ENCODE assay signal across 21 mouse cellular contexts in genomic region chr3:137994196-137994595, GRCm38 (mm10). TPM values are rescaled to one million over a fixed set of nuclear protein-coding genes. Genes with fewer than 3 reads are reported as not detected.
DNase-seq lines count a peak whose midpoint lies in the region; ATAC-seq and TF ChIP-seq lines count a peak whose summit lies in the region.
"Had no signal": no experiment of that assay in that cellular context is flagged by ENCODE, and none has a peak within 500 bp of the region (broad histone marks: within the 10 kb centered on the region; RNA-seq: fewer than 3 reads in every experiment).

No protein-coding gene starts in this region.

- H3K27ac ChIP-seq in heart, embryonic 10.5 days, result peak overlapping the region; percentile 56; the same call in 1 of the 2 replicates
- peak overlapping the region in 1 of 2 experiments; percentile 45; a peak in 1 of 4 replicates for H3K27ac ChIP-seq in heart, embryonic 14.5 days (replicated peaks in 1 of 2; ENCODE audit: control insufficient read depth in 1 of 2, insufficient read depth in 1 of 2, low read depth in 2 of 2, low read length in 2 of 2)
- H3K27ac ChIP-seq in heart, embryonic 11.5 days (ENCODE audit: low read depth, low read length), result no peak overlapping the region
- H3K27ac ChIP-seq in lung, embryonic 14.5 days (ENCODE audit: low read depth), result no peak overlapping the region
- H3K27ac ChIP-seq: embryonic facial prominence, embryonic 13.5 days; embryonic facial prominence, embryonic 15.5 days; forebrain, embryonic 13.5 days; forebrain, embryonic 15.5 days had no signal

- no peaks in the 10 kb centered on the region for H3K36me3 ChIP-seq in heart, embryonic 10.5 days
- H3K36me3 ChIP-seq in heart, embryonic 14.5 days (ENCODE audit: control insufficient read depth, insufficient read depth, low read length), result no peaks in the 10 kb centered on the region
- no peaks in the 10 kb centered on the region for H3K36me3 ChIP-seq in heart, embryonic 11.5 days (ENCODE audit: control insufficient read depth, insufficient read depth, low read length)
- H3K36me3 ChIP-seq in lung, embryonic 14.5 days (ENCODE audit: insufficient read depth), result no peaks in the 10 kb centered on the region
- H3K36me3 ChIP-seq: embryonic facial prominence, embryonic 13.5 days; embryonic facial prominence, embryonic 15.5 days; forebrain, embryonic 15.5 days had no signal

- no peak for DNase-seq in heart, embryonic 10.5 days (ENCODE audit: low spot score)
- DNase-seq in heart, adult 8-10 months (ENCODE audit: low spot score), result no peak
- peak; percentile 67 for DNase-seq in lung, embryonic 14.5 days
- DNase-seq in lung, postnatal 14 days, result no peak
- DNase-seq: adrenal gland, adult 2 months; adrenal gland, postnatal 10 days; adrenal gland, postnatal 25 days; cerebellum, adult 11 months; cerebellum, adult 18-20 months; cerebellum, adult 8-10 months; cerebellum, adult 9-11 months; cerebellum, postnatal 14 days; cerebellum, postnatal 36 days; embryo, embryonic 11 days had no signal

- H3K4me2 ChIP-seq in heart, embryonic 14.5 days (ENCODE audit: low read length), result no peak overlapping the region; the same call in 1 of the 2 replicates
- H3K4me2 ChIP-seq in heart, embryonic 11.5 days, result no peak overlapping the region
- no peak overlapping the region for H3K4me2 ChIP-seq in lung, embryonic 14.5 days
- H3K4me2 ChIP-seq: embryonic facial prominence, embryonic 13.5 days; embryonic facial prominence, embryonic 15.5 days; forebrain, embryonic 13.5 days; forebrain, embryonic 15.5 days had no signal

- H3K9me3 ChIP-seq in heart, embryonic 10.5 days, result no peaks in the 10 kb centered on the region
- H3K9me3 ChIP-seq in heart, embryonic 14.5 days (ENCODE audit: control insufficient read depth, low read length), result no peaks in the 10 kb centered on the region
- no peaks in the 10 kb centered on the region for H3K9me3 ChIP-seq in heart, embryonic 11.5 days (replicated peaks; ENCODE audit: control insufficient read depth, low read length)
- H3K9me3 ChIP-seq in lung, embryonic 14.5 days (ENCODE audit: low read depth, low read length), result no peaks in the 10 kb centered on the region
- H3K9me3 ChIP-seq: embryonic facial prominence, embryonic 13.5 days; embryonic facial prominence, embryonic 15.5 days; forebrain, embryonic 13.5 days; forebrain, embryonic 15.5 days had no signal

- no peak overlapping the region for H3K4me3 ChIP-seq in heart, embryonic 10.5 days
- H3K4me3 ChIP-seq in heart, embryonic 14.5 days (ENCODE audit: control insufficient read depth in 1 of 2, insufficient read depth in 1 of 2, low read depth in 1 of 2, low read length in 2 of 2), result no peak overlapping the region
- no peak overlapping the region for H3K4me3 ChIP-seq in heart, embryonic 11.5 days (ENCODE audit: low read depth, low read length)
- no peak overlapping the region for H3K4me3 ChIP-seq in lung, embryonic 14.5 days (ENCODE audit: low read depth, low read length)
- H3K4me3 ChIP-seq: embryonic facial prominence, embryonic 13.5 days; embryonic facial prominence, embryonic 15.5 days; erythroblast, embryonic 14.5 days; forebrain, embryonic 13.5 days; forebrain, embryonic 15.5 days had no signal

- 82% methylated on average over 2 of the region's 2 CpGs for WGBS in heart, embryonic 10.5 days
- WGBS in heart, embryonic 14.5 days, result 59% methylated on average over 2 of the region's 2 CpGs
- 63% methylated on average over 2 of the region's 2 CpGs for WGBS in heart, embryonic 11.5 days (ENCODE audit: insufficient replicate concordance)
- WGBS in lung, embryonic 14.5 days, result 36% methylated on average over 2 of the region's 2 CpGs

- TF ChIP-seq CTCF in lung, embryonic 14.5 days (IDR thresholded peaks at IDR 0.05; ENCODE audit: low read depth), result no peak

- H3K9ac ChIP-seq in heart, embryonic 14.5 days (ENCODE audit: low read length), result peak overlapping the region; percentile 31; the same call in 1 of the 2 replicates
- H3K9ac ChIP-seq in heart, embryonic 11.5 days (ENCODE audit: low read depth, low read length), result no peak overlapping the region
- no peak overlapping the region for H3K9ac ChIP-seq in lung, embryonic 14.5 days
- H3K9ac ChIP-seq: embryonic facial prominence, embryonic 13.5 days; embryonic facial prominence, embryonic 15.5 days; forebrain, embryonic 13.5 days; forebrain, embryonic 15.5 days had no signal

- ATAC-seq in heart, embryonic 14.5 days (ENCODE audit: insufficient number of reproducible peaks, insufficient read depth, low FRiP score, low read depth), result no peak; the same call in 1 of the 2 replicates
- no peak for ATAC-seq in heart, embryonic 11.5 days (replicated peaks; ENCODE audit: insufficient number of reproducible peaks, low FRiP score, low TSS enrichment)
- peak; percentile 8; the same call in 1 of the 2 replicates for ATAC-seq in lung, embryonic 14.5 days (ENCODE audit: insufficient read depth)
- ATAC-seq: forebrain, embryonic 15.5 days had no signal

- H3K27me3 ChIP-seq in heart, embryonic 10.5 days (ENCODE audit: insufficient read depth, poor library complexity, severe bottlenecking), result no peaks in the 10 kb centered on the region
- no peaks in the 10 kb centered on the region for H3K27me3 ChIP-seq in heart, embryonic 14.5 days (ENCODE audit: control insufficient read depth, insufficient read depth, low read length)
- no peaks in the 10 kb centered on the region for H3K27me3 ChIP-seq in heart, embryonic 11.5 days (ENCODE audit: control insufficient read depth, insufficient read depth, low read length)
- H3K27me3 ChIP-seq in lung, embryonic 14.5 days (ENCODE audit: insufficient read depth, low read length), result no peaks in the 10 kb centered on the region
- H3K27me3 ChIP-seq: embryonic facial prominence, embryonic 13.5 days; embryonic facial prominence, embryonic 15.5 days; forebrain, embryonic 13.5 days; forebrain, embryonic 15.5 days had no signal

- peaks cover 24% of the 10 kb centered on the region; the same call in 1 of the 2 replicates for H3K4me1 ChIP-seq in heart, embryonic 10.5 days
- H3K4me1 ChIP-seq in heart, embryonic 14.5 days (ENCODE audit: control insufficient read depth in 2 of 2, insufficient read depth in 2 of 2, low read length in 2 of 2), result peaks cover 25 to 40% of the 10 kb centered on the region in 2 experiments
- H3K4me1 ChIP-seq in heart, embryonic 11.5 days (ENCODE audit: control insufficient read depth, insufficient read depth, low read length), result peaks cover 11% of the 10 kb centered on the region; the same call in 1 of the 2 replicates
- H3K4me1 ChIP-seq in lung, embryonic 14.5 days (ENCODE audit: insufficient read depth), result peaks cover 6% of the 10 kb centered on the region; the same call in 1 of the 2 replicates
- H3K4me1 ChIP-seq: embryonic facial prominence, embryonic 15.5 days had no signal

RNA-seq across cellular contexts. Expression of gene Dapp1, which starts 12.9 kb away (rescaled TPM):
- 8.7 and 9.3 TPM in 2 replicates for polyA plus RNA-seq in heart, embryonic 10.5 days (2016; fragmentation: Nextera tagmentation; extraction: Ambion mirVana)
- 1 to 10 TPM; 5.5 to 9.2 (median 6.6) TPM for total RNA-seq in heart, adult 8-10 months (2022)
- polyA plus RNA-seq in heart, embryonic 14.5 days (2014; fragmentation: Nextera tagmentation; extraction: Ambion mirVana), result 21.3 and 22.8 TPM in 2 replicates
- polyA plus RNA-seq in heart, embryonic 11.5 days (2014; fragmentation: Nextera tagmentation; extraction: Ambion mirVana), result 14.0 and 15.4 TPM in 2 replicates
- polyA plus RNA-seq in lung, embryonic 14.5 days (2014; fragmentation: Nextera tagmentation; extraction: Ambion mirVana), result 8.0 and 8.1 TPM in 2 replicates
